Mouse (Mus musculus): Measurements from ENCODE around the gene Unc119b. TPM values are rescaled to one million over a fixed set of nuclear protein-coding genes. Genes with fewer than 3 reads are reported as not detected.
"Not testable (repeated sequence)": the region's sequence is repeated elsewhere in the genome, so short reads cannot be mapped to it uniquely, and the experiment has no call there.

The Unc119b gene
- polyA plus RNA-seq, 1 experiment = 141 TPM

GRCm38 (mm10) chr5:115091015-115091414 lies 43.8 kb downstream of the Unc119b start:
- whole genome bisulfite sequencing = 45% methylated on average over 3 of the region's 3 CpGs
- H3K27me3 ChIP-seq (replicated peaks; ENCODE audit: control insufficient read depth, insufficient read depth, low read length) = no peaks in the 10 kb centered on the region
- no peaks in the 10 kb centered on the region for H3K4me1 ChIP-seq (ENCODE audit: control insufficient read depth, insufficient read depth, low read length)
- no peak for DNase-seq
- no peak overlapping the region for H3K27ac ChIP-seq (ENCODE audit: insufficient read depth, low read depth, low read length)
- no peak overlapping the region for H3K4me3 ChIP-seq (ENCODE audit: insufficient read depth, low read depth, low read length)
- peaks cover 3% of the 10 kb centered on the region; the same call in 1 of the 2 replicates for H3K36me3 ChIP-seq (ENCODE audit: control insufficient read depth, insufficient read depth, low read length)
- TF ChIP-seq CTCF (conservative IDR thresholded peaks at IDR 0.05; ENCODE audit: insufficient read depth, insufficient read length, low read depth, low read length) (no peak), POLR2A (IDR thresholded peaks at IDR 0.05; ENCODE audit: low read depth, low read length) (no peak)

GRCm38 (mm10) chr5:115089592-115090268 lies 45.0 kb downstream of the Unc119b start:
- Histone ChIP-seq H3K4me3 (ENCODE audit: insufficient read depth, low read depth, low read length) (no peak overlapping the region), H3K27ac (ENCODE audit: insufficient read depth, low read depth, low read length) (no peak overlapping the region), H3K27me3 (replicated peaks; ENCODE audit: control insufficient read depth, insufficient read depth, low read length) (no peaks in the 10 kb centered on the region), H3K36me3 (ENCODE audit: control insufficient read depth, insufficient read depth, low read length) (peaks cover 3% of the 10 kb centered on the region), H3K4me1 (ENCODE audit: control insufficient read depth, insufficient read depth, low read length) (no peaks in the 10 kb centered on the region)
- TF ChIP-seq POLR2A (IDR thresholded peaks at IDR 0.05; ENCODE audit: low read depth, low read length) = no peak
- TF ChIP-seq CTCF (conservative IDR thresholded peaks at IDR 0.05; ENCODE audit: insufficient read depth, insufficient read length, low read depth, low read length) = 0 out of 2 replicates have a peak, but pooled peaks have one; percentile 17
- DNase-seq = no peak
- WGBS = 93% methylated on average over 5 of the region's 5 CpGs

- no peak for DNase-seq
- 98% methylated on average over 2 of the region's 2 CpGs for WGBS
- H3K27me3 ChIP-seq (replicated peaks; ENCODE audit: control insufficient read depth, insufficient read depth, low read length) = no peaks in the 10 kb centered on the region
- H3K4me3 ChIP-seq (ENCODE audit: insufficient read depth, low read depth, low read length) = no peak overlapping the region
- H3K36me3 ChIP-seq (ENCODE audit: control insufficient read depth, insufficient read depth, low read length) = peaks cover 8% of the 10 kb centered on the region
- no peak overlapping the region for H3K27ac ChIP-seq (ENCODE audit: insufficient read depth, low read depth, low read length)
- TF ChIP-seq CTCF (conservative IDR thresholded peaks at IDR 0.05; ENCODE audit: insufficient read depth, insufficient read length, low read depth, low read length) (no peak), POLR2A (IDR thresholded peaks at IDR 0.05; ENCODE audit: low read depth, low read length) (no peak)
- peaks cover 6% of the 10 kb centered on the region for H3K4me1 ChIP-seq (ENCODE audit: control insufficient read depth, insufficient read depth, low read length)
Observed at GRCm38 (mm10) chr5:115085675-115086074, 49.1 kb downstream of the Unc119b start.

- DNase-seq = no peak
- WGBS = 81% methylated on average over 6 of the region's 6 CpGs
- Histone ChIP-seq H3K27ac (ENCODE audit: insufficient read depth, low read depth, low read length) (no peak overlapping the region), H3K4me3 (ENCODE audit: insufficient read depth, low read depth, low read length) (no peak overlapping the region), H3K36me3 (ENCODE audit: control insufficient read depth, insufficient read depth, low read length) (peaks cover 5% of the 10 kb centered on the region), H3K27me3 (replicated peaks; ENCODE audit: control insufficient read depth, insufficient read depth, low read length) (no peaks in the 10 kb centered on the region), H3K4me1 (ENCODE audit: control insufficient read depth, insufficient read depth, low read length) (peaks cover 9% of the 10 kb centered on the region)
- TF ChIP-seq POLR2A (IDR thresholded peaks at IDR 0.05; ENCODE audit: low read depth, low read length) (no peak), CTCF (conservative IDR thresholded peaks at IDR 0.05; ENCODE audit: insufficient read depth, insufficient read length, low read depth, low read length) (no peak)
Observed at GRCm38 (mm10) chr5:115083492-115083891, 51.3 kb downstream of the Unc119b start.

GRCm38 (mm10) chr5:115081636-115082035 lies 53.1 kb downstream of the Unc119b start:
- H3K27ac ChIP-seq (ENCODE audit: insufficient read depth, low read depth, low read length) = no peak overlapping the region
- peaks cover 5% of the 10 kb centered on the region for H3K36me3 ChIP-seq (ENCODE audit: control insufficient read depth, insufficient read depth, low read length)
- no peak overlapping the region for H3K4me3 ChIP-seq (ENCODE audit: insufficient read depth, low read depth, low read length)
- 70% methylated on average over 5 of the region's 5 CpGs for WGBS
- peaks cover 9% of the 10 kb centered on the region for H3K4me1 ChIP-seq (ENCODE audit: control insufficient read depth, insufficient read depth, low read length)
- no peak for DNase-seq
- no peak for TF ChIP-seq POLR2A (IDR thresholded peaks at IDR 0.05; ENCODE audit: low read depth, low read length)
- TF ChIP-seq CTCF (conservative IDR thresholded peaks at IDR 0.05; ENCODE audit: insufficient read depth, insufficient read length, low read depth, low read length) = no peak
- H3K27me3 ChIP-seq (replicated peaks; ENCODE audit: control insufficient read depth, insufficient read depth, low read length) = no peaks in the 10 kb centered on the region

- Histone ChIP-seq H3K36me3 (ENCODE audit: control insufficient read depth, insufficient read depth, low read length) (no peaks in the 10 kb centered on the region), H3K4me1 (ENCODE audit: control insufficient read depth, insufficient read depth, low read length) (peaks cover 17% of the 10 kb centered on the region), H3K27me3 (replicated peaks; ENCODE audit: control insufficient read depth, insufficient read depth, low read length) (no peaks in the 10 kb centered on the region), H3K4me3 (ENCODE audit: insufficient read depth, low read depth, low read length) (no peak overlapping the region), H3K27ac (ENCODE audit: insufficient read depth, low read depth, low read length) (no peak overlapping the region)
- no peak for TF ChIP-seq POLR2A (IDR thresholded peaks at IDR 0.05; ENCODE audit: low read depth, low read length)
- peak; percentile 74 for TF ChIP-seq CTCF (conservative IDR thresholded peaks at IDR 0.05; ENCODE audit: insufficient read depth, insufficient read length, low read depth, low read length)
- 60% methylated on average over 5 of the region's 5 CpGs for WGBS
- peak; percentile 69 for DNase-seq
Observed at GRCm38 (mm10) chr5:115076144-115076901, 58.5 kb downstream of the Unc119b start.

- H3K27me3 ChIP-seq (replicated peaks; ENCODE audit: control insufficient read depth, insufficient read depth, low read length) = no peaks in the 10 kb centered on the region
- 48% methylated on average over 4 of the region's 4 CpGs for whole genome bisulfite sequencing
- TF ChIP-seq POLR2A (IDR thresholded peaks at IDR 0.05; ENCODE audit: low read depth, low read length) (no peak), CTCF (conservative IDR thresholded peaks at IDR 0.05; ENCODE audit: insufficient read depth, insufficient read length, low read depth, low read length) (no peak)
- no peak for DNase-seq
- H3K36me3 ChIP-seq (ENCODE audit: control insufficient read depth, insufficient read depth, low read length) = no peaks in the 10 kb centered on the region
- no peak overlapping the region for H3K27ac ChIP-seq (ENCODE audit: insufficient read depth, low read depth, low read length)
- peaks cover 14% of the 10 kb centered on the region for H3K4me1 ChIP-seq (ENCODE audit: control insufficient read depth, insufficient read depth, low read length)
- no peak overlapping the region for H3K4me3 ChIP-seq (ENCODE audit: insufficient read depth, low read depth, low read length)
Observed at GRCm38 (mm10) chr5:115074749-115075148, 60.0 kb downstream of the Unc119b start.

GRCm38 (mm10) chr5:115073306-115073705 lies 61.5 kb downstream of the Unc119b start:
- not testable (repeated sequence) for H3K27me3 ChIP-seq (replicated peaks; ENCODE audit: control insufficient read depth, insufficient read depth, low read length); H3K36me3 ChIP-seq (ENCODE audit: control insufficient read depth, insufficient read depth, low read length); H3K4me3 ChIP-seq (ENCODE audit: insufficient read depth, low read depth, low read length); DNase-seq; H3K27ac ChIP-seq (ENCODE audit: insufficient read depth, low read depth, low read length)
- H3K4me1 ChIP-seq (ENCODE audit: control insufficient read depth, insufficient read depth, low read length) = peaks cover 14% of the 10 kb centered on the region
- 50% methylated on average over 8 of the region's 8 CpGs for WGBS

All from kidney, adult 2 months (tissue).